Mouse (Mus musculus) heart, embryonic 10.5 days (tissue): ENCODE measurements around the gene Cyp20a1. TPM values are rescaled to one million over a fixed set of nuclear protein-coding genes. Genes with fewer than 3 reads are reported as not detected.

Source experiments
- DNase-seq: peaks from one replicate; pipeline ENCODE4 v3.0.0-alpha.2; 2017; ENCODE audit warnings: low spot score
- H3K27ac ChIP-seq: fragments of 300-500 bp; sonication (generic); 2 replicates; pipeline ENCODE4 v1.5.1; 2016; ENCODE audit warnings: mild to moderate bottlenecking
- H3K27me3 ChIP-seq: fragments of 300-500 bp; sonication (generic); 2 replicates; pipeline ENCODE4 v1.6.1; 2016; ENCODE audit warnings: mild to moderate bottlenecking; ENCODE audit not compliant: poor library complexity, insufficient read depth, severe bottlenecking
- H3K36me3 ChIP-seq: fragments of 300-500 bp; sonication (generic); 2 replicates; pipeline ENCODE4 v1.6.1; 2016; ENCODE audit warnings: mild to moderate bottlenecking, moderate library complexity
- H3K4me1 ChIP-seq: fragments of 300-500 bp; sonication (generic); 2 replicates; pipeline ENCODE4 v1.6.1; 2016; ENCODE audit warnings: mild to moderate bottlenecking
- H3K4me3 ChIP-seq: fragments of 300-500 bp; sonication (generic); 2 replicates; pipeline ENCODE4 v1.5.1; 2016; ENCODE audit warnings: mild to moderate bottlenecking, moderate library complexity
- H3K9me3 ChIP-seq: fragments of 300-500 bp; sonication (generic); 2 replicates; pipeline ENCODE4 v1.6.1; 2016; ENCODE audit warnings: mild to moderate bottlenecking, moderate library complexity
- WGBS: fragments of 180-500 bp; shearing (Covaris S2); methylation state at CpG from one replicate; pipeline ENCODE4 v1.1.7; 2016; 5-methylcytosine and 5-hydroxymethylcytosine counted together
- polyA plus RNA-seq: library from polyadenylated mRNA; unstranded; fragments of >200 nt; fragmentation: Nextera tagmentation; extraction: Ambion mirVana; gene quantifications from 2 replicates; pipeline ENCODE4 v1.2.1, GENCODE M21; 2016

The Cyp20a1 gene
- 36.8 and 42.7 TPM in 2 replicates for polyA plus RNA-seq

DNA sequence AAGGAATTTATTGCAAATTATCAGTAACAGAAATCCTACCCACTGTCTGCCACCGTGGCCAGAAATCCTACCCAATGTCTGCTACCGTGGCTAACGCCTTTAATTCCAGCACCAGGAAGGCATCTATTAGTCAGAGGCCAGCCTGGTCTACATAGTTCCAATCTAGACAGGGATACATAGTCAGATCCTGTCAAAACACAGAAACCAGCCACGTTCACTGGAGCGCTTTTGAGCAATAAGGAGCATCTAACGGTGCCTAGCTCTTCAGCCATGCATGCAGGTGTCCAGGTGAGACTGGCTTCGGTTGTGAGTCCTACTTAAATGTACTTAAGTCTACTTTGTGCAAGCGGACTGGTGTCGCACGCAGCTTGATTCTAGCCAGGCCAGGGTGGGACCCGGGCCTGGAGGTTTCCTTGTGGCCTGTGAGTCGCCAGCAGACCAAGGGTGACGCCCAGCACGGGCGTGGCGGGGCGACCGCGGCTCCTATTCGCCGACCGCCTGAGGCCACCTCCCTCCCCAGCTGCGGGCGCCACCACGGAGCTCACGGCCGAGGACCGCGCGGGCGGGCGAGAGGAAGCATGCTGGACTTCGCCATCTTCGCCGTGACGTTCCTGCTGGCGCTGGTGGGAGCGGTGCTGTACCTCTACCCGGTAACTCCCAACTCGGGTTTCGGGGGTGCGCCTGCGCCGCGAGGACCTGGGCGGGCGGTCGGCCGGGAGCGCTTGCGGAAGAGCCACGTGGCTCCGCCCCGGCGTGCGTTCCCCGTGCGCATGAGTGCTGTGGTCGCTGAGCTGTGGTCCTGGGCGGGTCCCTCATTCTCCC, at the start of gene Cyp20a1:
Cyp20a1 (plus strand) TSS at position 516 of the 822 bp plus-strand sequence.
- H3K4me3 ChIP-seq = peak within 1 kb of the TSS; percentile 71
- H3K9me3 ChIP-seq = no peaks in the 10 kb centered on the region
- H3K4me1 ChIP-seq = peaks cover 30% of the 10 kb centered on the region
- 2% methylated on average over 60 of the region's 60 CpGs for WGBS
- peak; percentile 97 for DNase-seq
- H3K27me3 ChIP-seq = no peaks in the 10 kb centered on the region
- H3K36me3 ChIP-seq = peaks cover 13% of the 10 kb centered on the region
- peak within 1 kb of the TSS; percentile 94 for H3K27ac ChIP-seq

DNA sequence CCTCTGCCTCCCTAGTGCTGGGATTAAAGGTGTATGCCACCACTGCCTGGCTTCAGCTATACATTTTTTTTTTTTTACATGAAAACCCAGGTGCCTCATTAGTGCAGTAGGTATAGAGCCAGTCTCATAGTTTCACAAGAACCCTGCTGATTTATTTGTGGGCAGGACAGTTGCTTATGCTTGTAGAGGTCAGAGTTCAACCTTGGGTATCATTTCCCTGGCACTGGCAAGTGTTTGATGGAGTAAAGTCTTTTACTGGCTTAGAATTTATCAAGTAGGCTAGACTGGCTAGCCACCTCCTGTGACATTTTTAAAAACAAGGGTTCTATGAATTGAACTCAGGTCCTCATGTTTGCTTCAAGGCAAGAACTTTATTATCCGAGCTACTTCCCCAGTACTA, 49.2 kb upstream of the Cyp20a1 start:
- peaks cover 64% of the 10 kb centered on the region for H3K36me3 ChIP-seq
- no peak overlapping the region for H3K4me3 ChIP-seq
- WGBS = 73% methylated on average over 1 of the region's 1 CpGs

DNA sequence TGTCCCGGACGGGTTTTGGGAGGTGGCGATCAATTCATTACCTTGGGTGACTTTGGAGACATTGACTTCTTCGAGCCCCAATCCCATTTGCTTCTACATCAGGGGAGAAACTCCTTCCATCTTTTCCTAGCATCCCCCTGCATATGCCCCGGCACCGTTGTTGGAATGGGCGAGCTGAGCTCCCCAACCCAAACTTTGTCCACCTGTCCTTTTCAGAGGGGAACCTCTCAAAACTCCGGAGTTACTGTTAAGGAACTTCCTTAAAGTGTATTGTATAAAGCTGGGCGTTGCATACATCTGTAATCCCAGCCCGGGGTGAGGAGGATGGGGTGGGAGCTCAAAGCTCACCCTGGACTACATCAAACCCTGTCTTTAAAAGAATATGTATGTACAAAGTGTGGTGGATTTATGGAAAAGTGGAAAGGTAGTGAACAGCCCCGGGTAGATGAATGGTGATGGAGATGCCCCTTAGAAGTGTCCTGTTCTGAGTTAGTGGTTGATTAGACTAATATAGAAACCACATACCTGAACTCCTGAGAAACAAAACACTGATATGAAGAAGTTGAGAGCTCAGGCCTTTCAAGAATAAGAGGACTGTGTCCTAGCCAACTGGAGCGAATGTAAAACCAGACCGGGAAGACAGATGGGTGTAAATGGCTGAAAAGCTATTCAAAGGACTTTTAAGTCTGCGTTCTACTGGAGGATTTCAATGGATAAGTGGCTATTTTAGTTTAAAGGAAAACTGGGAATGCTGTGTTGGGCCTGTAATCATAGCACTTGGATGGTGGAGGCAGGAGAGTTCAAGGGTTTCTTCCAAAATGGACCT, 720 bp downstream of the Cyp20a1 start:
- Histone ChIP-seq H3K4me1 (peaks cover 30% of the 10 kb centered on the region), H3K4me3 (peak overlapping the region; percentile 71), H3K36me3 (peaks cover 9% of the 10 kb centered on the region), H3K27ac (peak overlapping the region; percentile 94), H3K27me3 (no peaks in the 10 kb centered on the region), H3K9me3 (no peaks in the 10 kb centered on the region)
- no peak for DNase-seq
- 13% methylated on average over 14 of the region's 14 CpGs for WGBS

More for the DNA sequence above, 49.2 kb upstream of the Cyp20a1 start:
- Histone ChIP-seq H3K27me3 (no peaks in the 10 kb centered on the region), H3K27ac (no peak overlapping the region), H3K4me1 (no peaks in the 10 kb centered on the region), H3K9me3 (no peaks in the 10 kb centered on the region)
- no peak for DNase-seq

DNA sequence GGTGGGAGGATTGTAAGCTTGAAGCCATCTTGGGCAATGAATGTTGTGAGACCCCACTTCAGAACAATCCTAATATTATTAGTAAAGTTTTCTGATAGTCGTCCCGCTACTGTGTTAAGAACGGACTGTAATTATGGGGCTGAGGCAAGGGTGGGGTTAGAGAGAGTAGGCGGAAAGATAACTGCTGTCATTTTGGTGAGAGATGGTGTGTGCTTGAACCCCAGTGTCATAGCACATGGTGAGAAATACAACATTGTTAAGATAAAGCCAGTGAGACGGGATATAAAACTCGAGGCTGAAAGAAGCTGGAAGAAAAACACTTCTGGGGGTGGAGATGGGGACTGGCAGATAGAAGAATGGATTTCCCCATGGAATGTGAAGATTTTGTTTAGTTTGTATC, 1.5 kb downstream of the Cyp20a1 start:
- H3K4me1 ChIP-seq = peaks cover 30% of the 10 kb centered on the region
- DNase-seq = no peak
- H3K9me3 ChIP-seq = peaks cover 5% of the 10 kb centered on the region; the same call in 1 of the 2 replicates
- H3K36me3 ChIP-seq = peaks cover 10% of the 10 kb centered on the region; the same call in 1 of the 2 replicates
- peak overlapping the region; percentile 71; the same call in 1 of the 2 replicates for H3K4me3 ChIP-seq
- H3K27me3 ChIP-seq = no peaks in the 10 kb centered on the region
- 74% methylated on average over 6 of the region's 6 CpGs for WGBS
- no peak overlapping the region for H3K27ac ChIP-seq

DNA sequence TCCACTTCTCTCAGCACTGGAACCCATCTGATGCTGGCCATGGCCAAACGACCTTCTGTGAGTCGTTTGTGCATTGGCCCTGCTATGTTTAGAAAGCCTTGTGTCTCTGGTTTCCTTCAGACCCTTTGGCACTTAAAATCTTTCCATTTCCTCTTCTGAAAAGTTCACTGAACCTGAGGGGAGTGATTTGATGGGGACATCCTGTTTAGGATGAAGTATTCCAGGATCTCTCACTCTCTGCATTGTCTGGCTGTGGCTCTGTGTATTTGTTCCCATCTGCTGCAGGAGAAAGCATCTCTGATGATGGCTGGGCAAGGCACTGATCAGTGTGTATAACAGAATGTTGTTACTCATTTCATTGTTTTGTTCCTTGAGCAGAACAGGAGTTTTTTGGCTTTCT, 2.6 kb downstream of the Cyp20a1 start:
- Histone ChIP-seq H3K27ac (peak overlapping the region; percentile 67; the same call in 1 of the 2 replicates), H3K4me3 (no peak overlapping the region), H3K9me3 (peaks cover 11% of the 10 kb centered on the region; the same call in 1 of the 2 replicates), H3K4me1 (peaks cover 30% of the 10 kb centered on the region), H3K27me3 (no peaks in the 10 kb centered on the region), H3K36me3 (peaks cover 19% of the 10 kb centered on the region)
- peak; percentile 71 for DNase-seq
- 40% methylated on average over 2 of the region's 2 CpGs for WGBS

DNA sequence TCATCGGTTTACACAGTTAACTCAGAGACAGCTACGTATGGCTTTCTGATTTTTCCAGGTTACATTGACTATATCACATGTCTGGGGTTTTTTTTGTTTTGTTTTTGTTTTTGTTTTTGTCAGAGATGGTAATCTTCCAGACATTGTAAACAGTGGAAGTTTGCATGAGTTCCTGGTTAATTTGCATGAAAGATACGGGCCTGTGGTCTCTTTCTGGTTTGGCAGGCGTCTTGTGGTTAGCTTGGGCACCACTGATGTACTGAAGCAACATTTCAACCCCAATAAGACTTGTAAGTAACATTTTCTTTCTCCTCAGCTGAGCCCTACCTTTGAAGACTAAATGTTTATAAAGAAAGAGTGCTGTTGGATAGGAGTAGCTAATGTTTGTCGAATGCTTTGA, 9.7 kb downstream of the Cyp20a1 start:
- Histone ChIP-seq H3K36me3 (peaks cover 41% of the 10 kb centered on the region), H3K27ac (no peak overlapping the region), H3K27me3 (no peaks in the 10 kb centered on the region), H3K4me3 (no peak overlapping the region), H3K4me1 (no peaks in the 10 kb centered on the region; the same call in 1 of the 2 replicates), H3K9me3 (peaks cover 11% of the 10 kb centered on the region; the same call in 1 of the 2 replicates)
- WGBS = 89% methylated on average over 5 of the region's 5 CpGs
- DNase-seq = no peak

DNA sequence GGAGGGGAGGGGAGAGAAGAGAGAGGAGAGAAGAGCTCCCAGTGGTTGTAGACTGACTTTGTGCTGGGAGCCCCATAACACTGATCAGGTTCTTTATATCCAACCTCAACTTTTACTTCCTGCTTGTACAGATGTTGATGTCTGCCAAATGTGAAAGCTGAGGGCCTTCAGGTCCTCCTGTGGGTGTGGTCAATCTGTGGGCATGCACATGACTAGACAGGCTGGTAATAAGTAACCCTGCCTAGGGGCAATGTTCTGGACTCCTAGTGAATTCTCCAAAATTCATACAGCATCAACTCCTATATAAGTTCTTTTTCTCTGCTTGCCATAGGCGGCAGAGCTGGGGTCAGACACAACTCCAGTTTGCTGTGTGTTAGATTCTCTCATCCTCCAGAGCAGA, 18.5 kb downstream of the Cyp20a1 start:
- 87% methylated on average over 1 of the region's 1 CpGs for WGBS
- Histone ChIP-seq H3K36me3 (peaks cover 50% of the 10 kb centered on the region), H3K27me3 (no peaks in the 10 kb centered on the region), H3K4me3 (no peak overlapping the region), H3K27ac (no peak overlapping the region), H3K4me1 (no peaks in the 10 kb centered on the region), H3K9me3 (no peaks in the 10 kb centered on the region)
- DNase-seq = no peak

DNA sequence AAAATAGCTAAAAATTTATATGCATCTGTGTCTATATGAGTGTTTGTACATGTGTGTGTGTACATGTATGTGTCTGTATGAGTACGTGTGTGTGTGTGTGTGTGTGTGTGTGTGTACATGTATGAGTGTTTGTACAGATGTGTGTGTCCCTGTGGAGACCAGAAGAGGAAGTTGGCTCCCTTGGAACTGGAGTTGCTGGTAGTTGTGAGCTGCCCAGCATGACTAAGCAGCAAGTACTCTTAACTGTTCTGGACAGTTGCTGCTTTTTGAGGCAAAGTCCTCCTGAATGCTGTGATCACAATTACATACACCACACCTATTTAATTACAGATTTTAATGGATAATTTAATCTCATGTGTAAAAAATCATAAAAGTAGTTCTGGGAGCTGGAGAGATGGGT, 33.4 kb downstream of the Cyp20a1 start:
- H3K4me3 ChIP-seq = no peak overlapping the region
- no peak overlapping the region for H3K27ac ChIP-seq
- H3K4me1 ChIP-seq = no peaks in the 10 kb centered on the region
- H3K36me3 ChIP-seq = peaks cover 94% of the 10 kb centered on the region
- WGBS = 86% methylated on average over 1 of the region's 1 CpGs
- H3K9me3 ChIP-seq = no peaks in the 10 kb centered on the region
- no peak for DNase-seq
- H3K27me3 ChIP-seq = no peaks in the 10 kb centered on the region

DNA sequence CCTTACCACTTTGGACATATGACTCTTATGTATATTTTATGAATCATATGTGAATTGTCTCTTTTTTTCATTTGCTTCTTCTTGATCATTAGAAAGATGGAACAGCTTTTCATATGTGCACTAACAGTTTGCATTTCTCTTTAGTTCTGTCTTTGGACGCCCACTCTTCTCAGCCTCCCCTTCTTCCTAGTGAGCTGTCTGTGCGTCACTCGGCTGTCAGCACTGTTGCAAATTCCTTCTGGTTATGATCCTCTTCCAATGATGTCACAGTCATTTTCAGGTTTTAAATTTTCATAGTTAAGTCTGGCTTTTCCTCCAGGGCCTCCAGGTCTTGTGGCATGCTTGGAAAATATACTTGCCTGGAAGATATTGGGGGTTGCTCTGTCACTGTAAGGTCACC, 38.8 kb downstream of the Cyp20a1 start:
- Histone ChIP-seq H3K4me3 (no peak overlapping the region), H3K36me3 (peaks cover 79% of the 10 kb centered on the region), H3K4me1 (no peaks in the 10 kb centered on the region), H3K27ac (no peak overlapping the region), H3K9me3 (no peaks in the 10 kb centered on the region), H3K27me3 (no peaks in the 10 kb centered on the region)
- WGBS = 92% methylated on average over 3 of the region's 3 CpGs
- no peak for DNase-seq

DNA sequence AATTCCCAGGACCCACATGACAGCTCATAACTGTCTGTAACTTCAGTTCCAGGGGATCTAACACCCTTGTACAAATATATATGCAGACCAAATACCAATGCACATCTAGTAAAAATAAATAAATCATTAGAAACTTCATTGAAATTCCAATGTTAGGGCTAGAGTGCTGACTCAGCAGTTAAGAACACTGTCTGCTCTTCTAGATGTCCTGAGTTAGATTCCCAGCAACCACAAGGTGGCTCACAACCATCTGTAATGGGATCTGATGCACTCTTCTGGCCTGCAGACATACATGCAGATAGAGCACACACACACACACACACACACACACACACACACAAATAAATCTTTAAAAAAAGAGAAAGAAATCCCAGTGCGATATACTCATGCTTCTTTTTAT, 61.7 kb downstream of the Cyp20a1 start:
- no peaks in the 10 kb centered on the region for H3K27me3 ChIP-seq
- H3K27ac ChIP-seq = no peak overlapping the region
- no peak for DNase-seq
- H3K9me3 ChIP-seq = no peaks in the 10 kb centered on the region
- no peak overlapping the region for H3K4me3 ChIP-seq
- WGBS = 87% methylated on average over 1 of the region's 1 CpGs
- peaks cover 19% of the 10 kb centered on the region for H3K4me1 ChIP-seq
- no peaks in the 10 kb centered on the region for H3K36me3 ChIP-seq

DNA sequence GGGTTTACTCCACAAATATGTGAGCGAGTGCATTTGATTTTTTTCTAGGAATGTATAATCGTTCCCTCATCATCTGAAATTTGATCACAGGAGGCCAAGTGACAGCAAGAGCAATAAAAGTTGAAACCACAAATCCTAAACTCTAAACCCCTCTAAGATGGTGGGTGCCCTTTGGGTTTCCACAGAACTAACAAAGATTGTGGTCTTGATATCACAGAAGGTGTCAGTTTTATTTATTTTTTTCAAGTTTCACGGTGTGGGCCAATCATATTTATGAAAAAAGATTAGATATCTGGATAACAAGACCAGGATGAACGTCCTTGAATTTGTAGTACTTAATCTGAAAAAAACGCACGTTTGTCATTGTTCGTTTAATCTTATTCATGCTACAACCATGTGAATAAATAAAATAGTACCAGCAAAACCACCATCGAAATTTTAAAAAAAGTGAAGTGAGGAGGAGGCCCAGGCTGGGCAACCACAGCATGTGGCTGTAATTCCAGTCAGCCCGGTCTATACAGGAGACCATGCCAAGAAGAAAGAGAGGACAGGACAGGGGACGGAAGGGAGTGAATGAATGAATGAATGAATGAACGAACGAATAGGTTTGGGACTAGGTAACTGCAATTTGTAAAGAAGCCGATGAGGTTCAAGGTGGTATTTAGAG, 65.5 kb downstream of the Cyp20a1 start:
- Histone ChIP-seq H3K4me1 (peaks cover 22% of the 10 kb centered on the region), H3K9me3 (no peaks in the 10 kb centered on the region), H3K27ac (peak overlapping the region; percentile 98), H3K27me3 (no peaks in the 10 kb centered on the region), H3K4me3 (peak overlapping the region; percentile 96), H3K36me3 (no peaks in the 10 kb centered on the region)
- WGBS = 18% methylated on average over 13 of the region's 13 CpGs
- no peak for DNase-seq

DNA sequence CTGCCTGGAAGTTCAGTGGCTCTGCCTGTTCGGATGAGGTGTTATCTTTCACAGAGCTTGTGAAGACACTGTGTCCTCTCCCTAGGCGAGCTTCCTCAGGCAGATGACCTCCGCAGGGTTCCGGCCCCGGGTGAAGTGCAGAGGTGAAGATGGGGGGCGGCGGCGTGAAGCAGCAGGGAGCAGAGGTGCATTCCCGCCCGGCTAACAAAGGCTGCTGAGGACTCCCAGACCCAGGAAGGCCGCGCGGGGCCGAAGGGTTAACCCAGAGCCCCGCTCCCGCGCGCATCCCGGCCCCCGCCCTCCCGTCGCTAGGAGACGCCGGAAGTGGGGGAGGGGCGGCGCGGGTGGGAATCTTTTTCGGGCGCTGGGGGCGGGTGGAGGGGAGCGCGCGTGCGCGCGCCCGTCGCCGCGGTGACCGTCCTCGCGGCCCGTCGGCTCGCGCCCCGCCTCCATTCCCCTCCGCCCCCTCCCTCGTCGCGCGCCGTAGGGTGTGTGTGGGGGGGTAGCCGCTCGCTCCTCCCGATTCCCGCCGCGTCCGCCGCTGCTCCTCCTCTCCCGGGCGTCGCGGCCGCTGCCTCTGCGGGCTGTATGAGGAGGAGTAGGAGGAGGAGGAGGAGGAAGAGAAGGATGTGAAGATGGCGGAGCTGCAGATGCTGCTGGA, 66.2 kb downstream of the Cyp20a1 start, which contains the start of gene Abi2:
Abi2 (plus strand) TSS at position 452 of the 661 bp plus-strand sequence.
- Histone ChIP-seq H3K36me3 (no peaks in the 10 kb centered on the region), H3K27ac (peak within 1 kb of the TSS; percentile 98), H3K4me1 (peaks cover 22% of the 10 kb centered on the region), H3K9me3 (no peaks in the 10 kb centered on the region), H3K27me3 (no peaks in the 10 kb centered on the region), H3K4me3 (peak within 1 kb of the TSS; percentile 96)
- under 1% methylated on average over 52 of the region's 69 CpGs for WGBS
- peak; percentile 94 for DNase-seq
